Mouse (Mus musculus): ENCODE results near the gene Tsfm. TPM values are rescaled to one million over a fixed set of nuclear protein-coding genes. Genes with fewer than 3 reads are reported as not detected.

Gene Tsfm
- total RNA-seq, 2 experiments from 2014 or later = 65.1 to 68.0 TPM

Small RNA genes within 50 kb of the gene (microRNA-seq; reads per million reads assigned to microRNA genes)
- gene Mir26a-2 = 25.0 to 104 reads per million in 2 experiments
- 0.69 to 1.0 reads per million in 2 experiments for gene Mir546

Other genes with a start within 250 kb of the Tsfm start
- 1 to 10 TPM; 3.7 to 3.9 TPM for gene Atp23, start 129.5 kb downstream of the Tsfm start, total RNA-seq (2021)
- 100 to 1,000 TPM; 132 to 136 TPM for gene Ctdsp2, start 52.1 kb downstream of the Tsfm start, total RNA-seq (2021)
- gene Avil, start 30.1 kb downstream of the Tsfm start, total RNA-seq (2021) = under 1 TPM; 0.10 to 0.23 TPM
- gene Mettl1, start 10.6 kb upstream of the Tsfm start, total RNA-seq (2021) = 10 to 100 TPM; 11.5 TPM
- under 1 TPM; 0.18 to 0.29 TPM for gene Eef1akmt3, start 10.7 kb upstream of the Tsfm start, total RNA-seq (2021)
- gene Cyp27b1, start 17.4 kb upstream of the Tsfm start, total RNA-seq (2021) = under 1 TPM in 1 of 2 experiments, not detected in 1; 0.45 TPM
- gene March9, start 29.3 kb upstream of the Tsfm start, total RNA-seq (2021) = 1 to 10 TPM; 1.7 to 1.8 TPM
- gene Cdk4, start 32.7 kb upstream of the Tsfm start, total RNA-seq (2021) = 100 to 1,000 TPM; 289 to 314 TPM
- 10 to 100 TPM; 49.2 to 49.7 TPM for gene Tspan31, start 39.4 kb upstream of the Tsfm start, total RNA-seq (2021)
- 1 to 10 TPM; 2.1 to 2.8 TPM for gene Agap2, start 44.4 kb upstream of the Tsfm start, total RNA-seq (2021)
- gene Os9, start 90.3 kb upstream of the Tsfm start, total RNA-seq (2021) = 10 to 100 TPM; 33.0 to 35.4 TPM
- 1 to 10 TPM; 2.2 to 2.7 TPM for gene B4galnt1, start 134.4 kb upstream of the Tsfm start, total RNA-seq (2021)
- gene Slc26a10, start 149.8 kb upstream of the Tsfm start, total RNA-seq (2021) = 10 to 100 TPM; 25.7 to 31.8 TPM
- 10 to 100 TPM; 19.9 to 21.0 TPM for gene Arhgef25, start 159.2 kb upstream of the Tsfm start, total RNA-seq (2021)
- gene Dtx3, start 164.9 kb upstream of the Tsfm start, total RNA-seq (2021) = 10 to 100 TPM; 50.0 to 53.8 TPM
- gene Pip4k2c, start 180.7 kb upstream of the Tsfm start, total RNA-seq (2021) = 10 to 100 TPM; 25.7 to 26.6 TPM
- 1 to 10 TPM in 1 of 2 experiments, under 1 TPM in 1; 0.70 to 1.2 TPM for gene Kif5a, start 232.5 kb upstream of the Tsfm start, total RNA-seq (2021)
- 100 to 1,000 TPM; 151 to 159 TPM for gene Dctn2, start 235.5 kb upstream of the Tsfm start, total RNA-seq (2021)

Data from heart, postnatal 4 days (tissue).